Mouse (Mus musculus) cerebellum, adult 2 months (tissue): ENCODE data around the gene Os9. TPM values are rescaled to one million over a fixed set of nuclear protein-coding genes. Genes with fewer than 3 reads are reported as not detected.
A peak's percentile ranks its signal among the peaks of the same experiment; 100 is the strongest.

Source experiments
- DNase-seq, 2 experiments: peaks; one replicate each; pipeline ENCODE4 v3.0.0; 2021
- H3K27ac ChIP-seq: fragments of 200-500 bp; 2 replicates; pipeline ENCODE4 v1.5.1; 2012; ENCODE audit warnings: low read length, control low read depth, inconsistent platforms; ENCODE audit not compliant: insufficient read depth
- H3K27me3 ChIP-seq: fragments of 200-500 bp; 2 replicates; pipeline ENCODE4 v1.6.1; 2012; ENCODE audit warnings: inconsistent platforms, mild to moderate bottlenecking, low read length, moderate library complexity; ENCODE audit not compliant: control insufficient read depth, insufficient read depth
- H3K4me1 ChIP-seq: fragments of 200-500 bp; 2 replicates; pipeline ENCODE4 v1.6.1; 2011; ENCODE audit warnings: low read length; ENCODE audit not compliant: control insufficient read depth, insufficient read depth
- H3K4me3 ChIP-seq: fragments of 200-500 bp; replicated peaks from 2 replicates; pipeline ENCODE3; 2011; ENCODE audit warnings: mild to moderate bottlenecking, low read depth, low read length, control low read depth; ENCODE audit not compliant: insufficient read depth
- CTCF ChIP-seq: fragments of 200-500 bp; IDR thresholded peaks from 2 replicates; pipeline ENCODE4 v1.5.1; 2011; ENCODE audit warnings: low read depth, mild to moderate bottlenecking, control low read depth, low read length, moderate library complexity, borderline replicate concordance; ENCODE audit not compliant: insufficient read depth
- POLR2A ChIP-seq: fragments of 200-500 bp; IDR thresholded peaks from 2 replicates; pipeline ENCODE4 v1.6.1; 2011; ENCODE audit warnings: low read length, control low read depth, borderline replicate concordance; ENCODE audit not compliant: insufficient read depth
- WGBS: fragments of 180-500 bp; shearing (Covaris S2); methylation state at CpG from one replicate; pipeline ENCODE4 v1.1.7; 2018; 5-methylcytosine and 5-hydroxymethylcytosine counted together
- polyA plus RNA-seq: library from polyadenylated mRNA; depleted of rRNA; stranded (reverse); fragments of >200 nt; gene quantifications from 2 replicates; pipeline ENCODE4 v1.2.3, GENCODE M21; 2012

Gene Os9
- polyA plus RNA-seq, 1 experiment: 98.9 TPM

- H3K27me3 ChIP-seq: no peaks in the 10 kb centered on the region
- peaks cover 3% of the 10 kb centered on the region; the same call in 1 of the 2 replicates for H3K4me1 ChIP-seq
- H3K27ac ChIP-seq: peak overlapping the region; percentile 83
Measured at GRCm38 (mm10) chr10:127122784-127123435, 2.0 kb upstream of the Os9 start.

GRCm38 (mm10) chr10:127122018-127122417 is 1.1 kb upstream of the Os9 start:
- H3K4me1 ChIP-seq: peaks cover 3% of the 10 kb centered on the region; the same call in 1 of the 2 replicates
- H3K4me3 ChIP-seq: no peak overlapping the region
- TF ChIP-seq CTCF: no peak
- TF ChIP-seq POLR2A: no peak
- no peak for DNase-seq
- H3K27ac ChIP-seq: no peak overlapping the region
- no peaks in the 10 kb centered on the region for H3K27me3 ChIP-seq
- 92% methylated on average over 3 of the region's 3 CpGs for WGBS

More at GRCm38 (mm10) chr10:127122784-127123435, 2.0 kb upstream of the Os9 start:
- DNase-seq: peak; percentile 71 to 77
- H3K4me3 ChIP-seq: peak overlapping the region; percentile 55
- 6% methylated on average over 13 of the region's 13 CpGs for WGBS
- no peak for TF ChIP-seq CTCF
- TF ChIP-seq POLR2A: peak; percentile 93

GRCm38 (mm10) chr10:127120301-127121065 is 448 bp downstream of the Os9 start:
- H3K4me3 ChIP-seq: peak overlapping the region; percentile 78
- WGBS: 1% methylated on average over 34 of the region's 34 CpGs
- H3K27ac ChIP-seq: peak overlapping the region; percentile 12; the same call in 1 of the 2 replicates
- no peak for DNase-seq
- H3K4me1 ChIP-seq: peaks cover 3% of the 10 kb centered on the region; the same call in 1 of the 2 replicates
- TF ChIP-seq POLR2A (no peak), CTCF (no peak)
- H3K27me3 ChIP-seq: no peaks in the 10 kb centered on the region

- TF ChIP-seq POLR2A (no peak), CTCF (no peak)
- Histone ChIP-seq H3K27ac (no peak overlapping the region), H3K4me3 (no peak overlapping the region), H3K27me3 (no peaks in the 10 kb centered on the region), H3K4me1 (peaks cover 3% of the 10 kb centered on the region; the same call in 1 of the 2 replicates)
- WGBS: 91% methylated on average over 10 of the region's 10 CpGs
- no peak for DNase-seq
Measured at GRCm38 (mm10) chr10:127119229-127119628, 1.7 kb downstream of the Os9 start.

- no peak for TF ChIP-seq CTCF
- no peak for TF ChIP-seq POLR2A
- Histone ChIP-seq H3K27ac (no peak overlapping the region), H3K4me3 (no peak overlapping the region), H3K4me1 (peaks cover 3% of the 10 kb centered on the region; the same call in 1 of the 2 replicates), H3K27me3 (no peaks in the 10 kb centered on the region)
- DNase-seq: no peak
- WGBS: 92% methylated on average over 11 of the region's 11 CpGs
Measured at GRCm38 (mm10) chr10:127118470-127118869, 2.5 kb downstream of the Os9 start.

- Histone ChIP-seq H3K27me3 (no peaks in the 10 kb centered on the region), H3K27ac (no peak overlapping the region), H3K4me3 (no peak overlapping the region), H3K4me1 (no peaks in the 10 kb centered on the region)
- no peak; the same call in 1 of the 2 replicates for TF ChIP-seq CTCF
- TF ChIP-seq POLR2A: no peak
- no peak for DNase-seq
- 74% methylated on average over 2 of the region's 2 CpGs for WGBS
Measured at GRCm38 (mm10) chr10:127115068-127115467, 5.9 kb downstream of the Os9 start.

GRCm38 (mm10) chr10:127114408-127114807 is 6.5 kb downstream of the Os9 start:
- Histone ChIP-seq H3K4me1 (no peaks in the 10 kb centered on the region), H3K27ac (no peak overlapping the region), H3K4me3 (no peak overlapping the region), H3K27me3 (no peaks in the 10 kb centered on the region)
- no peak for DNase-seq
- TF ChIP-seq POLR2A (no peak), CTCF (no peak)
- 94% methylated on average over 11 of the region's 11 CpGs for WGBS
